Mouse (Mus musculus) megakaryocyte, embryonic 14.5 days (primary cell): ENCODE measurements around the gene Znhit6. TPM values are rescaled to one million over a fixed set of nuclear protein-coding genes. Genes with fewer than 3 reads are reported as not detected.

Source experiments
- H3K27me3 ChIP-seq: replicated peaks from 2 replicates; pipeline ENCODE3; 2012; ENCODE audit warnings: inconsistent platforms
- H3K36me3 ChIP-seq: replicated peaks from 2 replicates; pipeline ENCODE3; 2012; ENCODE audit warnings: low read length, inconsistent platforms, mixed read lengths
- H3K4me1 ChIP-seq: 2 replicates; pipeline ENCODE4 v1.6.1; 2012; ENCODE audit warnings: inconsistent platforms
- H3K4me3 ChIP-seq: replicated peaks from 2 replicates; pipeline ENCODE3; 2012; ENCODE audit warnings: moderate library complexity, mild to moderate bottlenecking, inconsistent platforms
- H3K9me3 ChIP-seq: 2 replicates; pipeline ENCODE4 v1.6.1; 2012; ENCODE audit warnings: inconsistent platforms
- FLI1 ChIP-seq: IDR thresholded peaks from 2 replicates; pipeline ENCODE4 v1.6.1; 2012; ENCODE audit warnings: low read length, inconsistent platforms, mixed read lengths
- GATA1 ChIP-seq: IDR thresholded peaks from 3 replicates; pipeline ENCODE4 v1.6.1; 2012; ENCODE audit warnings: mixed read lengths, low read length, inconsistent platforms, borderline replicate concordance
- polyA plus RNA-seq: library from polyadenylated mRNA; stranded (reverse); fragments of >175 nt; gene quantifications from 2 replicates; pipeline ENCODE4 v1.2.3, GENCODE M21; 2012; ENCODE audit warnings: low replicate concordance; ENCODE audit not compliant: insufficient read depth

The Znhit6 gene
- 6.5 TPM in 1 of 2 replicates, not detected in the other for polyA plus RNA-seq

DNA sequence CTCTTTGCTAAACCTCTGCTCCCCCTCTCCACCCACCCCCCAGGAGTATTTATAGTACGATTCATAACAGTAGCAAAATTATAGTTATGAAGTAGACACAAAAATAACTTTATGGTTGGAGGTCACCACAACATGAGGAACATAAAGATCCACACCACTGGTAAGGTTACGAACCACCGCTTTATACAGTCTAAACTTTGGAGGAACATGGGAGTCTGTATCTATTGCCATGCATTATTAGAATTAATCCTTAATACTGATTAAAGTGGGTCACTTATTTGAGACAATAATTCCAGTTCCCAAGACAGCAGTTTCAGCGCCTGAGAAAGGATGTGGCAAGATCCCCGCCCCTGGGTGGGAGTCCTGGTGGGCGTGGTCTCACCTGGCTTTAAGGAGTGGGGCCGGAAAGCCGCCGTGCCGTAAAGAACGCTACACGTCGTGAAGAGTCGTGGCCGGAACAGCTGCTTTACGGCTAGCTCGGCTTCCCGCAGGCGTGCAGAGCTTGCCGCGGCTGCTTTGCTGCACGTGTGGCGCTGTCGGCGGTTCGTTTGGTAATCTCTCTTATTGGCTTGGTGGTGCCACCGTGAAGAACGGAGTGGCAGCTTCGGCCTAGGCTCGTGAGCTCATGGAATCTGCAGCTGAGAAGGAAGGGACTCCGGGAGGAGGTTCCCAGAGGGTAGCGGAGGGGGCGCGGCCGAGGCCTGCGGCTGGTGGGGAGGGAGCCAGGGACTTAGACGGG is at the start of gene Znhit6:
TSS of gene Znhit6 (plus strand) at position 463 of the 739 bp plus-strand sequence.
- Histone ChIP-seq H3K9me3 (no peaks in the 10 kb centered on the region), H3K4me1 (peaks cover 36% of the 10 kb centered on the region), H3K27me3 (no peaks in the 10 kb centered on the region), H3K4me3 (peak within 1 kb of the TSS; percentile 92), H3K36me3 (peaks cover 31% of the 10 kb centered on the region)
- no peak for TF ChIP-seq FLI1
- TF ChIP-seq GATA1, result no peak

GRCm38 (mm10) chr3:145537870-145538269 is 38.1 kb upstream of the Znhit6 start:
- TF ChIP-seq FLI1, result no peak
- Histone ChIP-seq H3K9me3 (no peaks in the 10 kb centered on the region; the same call in 1 of the 2 replicates), H3K36me3 (no peaks in the 10 kb centered on the region), H3K27me3 (no peaks in the 10 kb centered on the region), H3K4me3 (no peak overlapping the region), H3K4me1 (no peaks in the 10 kb centered on the region)

GRCm38 (mm10) chr3:145548441-145549415 is 27.3 kb upstream of the Znhit6 start:
- Histone ChIP-seq H3K4me3 (no peak overlapping the region), H3K36me3 (no peaks in the 10 kb centered on the region), H3K27me3 (no peaks in the 10 kb centered on the region), H3K9me3 (no peaks in the 10 kb centered on the region), H3K4me1 (no peaks in the 10 kb centered on the region; the same call in 1 of the 2 replicates)
- TF ChIP-seq FLI1, result no peak
- TF ChIP-seq GATA1, result no peak

GRCm38 (mm10) chr3:145550216-145550615 is 25.8 kb upstream of the Znhit6 start:
- TF ChIP-seq FLI1 (no peak), GATA1 (no peak)
- Histone ChIP-seq H3K36me3 (no peaks in the 10 kb centered on the region), H3K27me3 (no peaks in the 10 kb centered on the region), H3K4me1 (no peaks in the 10 kb centered on the region), H3K4me3 (no peak overlapping the region), H3K9me3 (no peaks in the 10 kb centered on the region)

GRCm38 (mm10) chr3:145554388-145554787 is 21.6 kb upstream of the Znhit6 start:
- H3K9me3 ChIP-seq, result 0 out of 2 replicates have a peak, but pooled peaks cover 5% of the 10 kb centered on the region
- no peaks in the 10 kb centered on the region for H3K4me1 ChIP-seq
- TF ChIP-seq FLI1 (no peak), GATA1 (no peak)
- H3K36me3 ChIP-seq, result no peaks in the 10 kb centered on the region
- H3K27me3 ChIP-seq, result no peaks in the 10 kb centered on the region
- H3K4me3 ChIP-seq, result no peak overlapping the region

DNA sequence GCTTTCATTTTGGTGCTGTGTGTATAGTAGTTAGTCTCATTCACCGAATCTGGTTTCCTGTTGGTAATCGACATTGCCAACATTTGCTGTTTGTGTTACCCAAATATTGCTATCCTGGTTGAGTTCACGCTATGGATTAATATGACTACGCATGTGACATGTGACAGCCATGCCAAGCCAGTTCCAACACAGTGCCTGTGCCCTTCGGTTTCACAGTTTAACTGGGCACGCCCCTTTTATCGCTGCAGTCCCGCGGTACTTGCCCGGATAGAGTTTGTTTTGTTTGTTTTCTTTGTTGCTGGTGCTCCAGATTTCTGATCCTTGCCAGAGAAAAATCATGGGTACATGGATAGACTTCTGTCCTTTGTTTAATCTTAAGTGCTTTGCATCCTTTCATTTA is 19.8 kb upstream of the Znhit6 start:
- no peak for TF ChIP-seq GATA1
- TF ChIP-seq FLI1, result no peak
- Histone ChIP-seq H3K4me3 (no peak overlapping the region), H3K9me3 (peaks cover 5% of the 10 kb centered on the region; the same call in 1 of the 2 replicates)

DNA sequence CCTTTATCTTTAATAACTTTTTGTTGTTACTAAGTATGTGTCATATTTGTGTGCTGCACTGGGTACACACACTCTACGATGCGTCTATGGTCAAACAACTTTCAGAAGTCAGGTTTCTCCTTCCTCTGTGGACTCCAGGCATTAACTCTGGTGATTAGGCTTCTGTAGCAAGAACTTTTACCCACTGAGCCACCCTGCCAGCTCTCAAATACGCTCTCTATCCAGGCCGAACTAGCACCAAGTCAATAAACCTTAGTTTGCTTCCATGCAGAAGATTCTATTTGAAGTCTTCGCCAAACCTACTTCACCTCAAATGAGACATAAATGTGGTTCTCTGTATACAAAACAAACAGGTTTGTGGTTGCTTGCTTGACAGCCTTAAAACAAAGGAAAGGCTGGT is 16.3 kb upstream of the Znhit6 start:
- Histone ChIP-seq H3K36me3 (no peaks in the 10 kb centered on the region), H3K9me3 (peaks cover 28% of the 10 kb centered on the region), H3K27me3 (no peaks in the 10 kb centered on the region), H3K4me3 (no peak overlapping the region), H3K4me1 (no peaks in the 10 kb centered on the region)
- no peak for TF ChIP-seq GATA1
- no peak for TF ChIP-seq FLI1

More for the DNA sequence above, 19.8 kb upstream of the Znhit6 start:
- no peaks in the 10 kb centered on the region for H3K27me3 ChIP-seq
- no peaks in the 10 kb centered on the region for H3K36me3 ChIP-seq
- no peaks in the 10 kb centered on the region for H3K4me1 ChIP-seq

DNA sequence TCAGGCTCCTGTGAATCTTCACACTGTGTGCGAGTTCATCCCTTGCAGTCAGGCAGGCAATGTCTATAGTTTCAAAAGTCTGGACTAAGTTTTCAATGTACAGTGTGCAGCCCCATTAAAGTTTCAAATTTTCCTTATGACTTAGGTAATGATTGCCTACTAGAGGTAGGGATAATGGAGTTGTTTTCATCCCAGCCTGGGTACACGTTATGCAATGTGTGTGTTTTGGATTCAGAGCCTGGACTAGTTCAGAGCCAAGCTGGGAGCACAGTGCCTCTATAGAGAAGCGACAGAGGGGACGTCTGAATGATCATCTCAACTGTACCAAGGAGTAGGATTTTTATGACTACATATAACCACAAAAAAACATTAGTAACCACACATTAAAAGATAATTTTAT is 15.9 kb upstream of the Znhit6 start:
- Histone ChIP-seq H3K9me3 (peaks cover 28% of the 10 kb centered on the region), H3K4me3 (no peak overlapping the region), H3K36me3 (no peaks in the 10 kb centered on the region), H3K27me3 (no peaks in the 10 kb centered on the region), H3K4me1 (no peaks in the 10 kb centered on the region)
- TF ChIP-seq FLI1, result no peak
- no peak for TF ChIP-seq GATA1

- H3K4me1 ChIP-seq, result peaks cover 36% of the 10 kb centered on the region
- no peak overlapping the region for H3K4me3 ChIP-seq
- no peak for TF ChIP-seq GATA1
- no peak for TF ChIP-seq FLI1
- H3K27me3 ChIP-seq, result no peaks in the 10 kb centered on the region
- H3K36me3 ChIP-seq, result peaks cover 17% of the 10 kb centered on the region
- H3K9me3 ChIP-seq, result peaks cover 8% of the 10 kb centered on the region; the same call in 1 of the 2 replicates
Measured at GRCm38 (mm10) chr3:145574468-145574867, 1.5 kb upstream of the Znhit6 start.
